In the genomic region with DNA sequence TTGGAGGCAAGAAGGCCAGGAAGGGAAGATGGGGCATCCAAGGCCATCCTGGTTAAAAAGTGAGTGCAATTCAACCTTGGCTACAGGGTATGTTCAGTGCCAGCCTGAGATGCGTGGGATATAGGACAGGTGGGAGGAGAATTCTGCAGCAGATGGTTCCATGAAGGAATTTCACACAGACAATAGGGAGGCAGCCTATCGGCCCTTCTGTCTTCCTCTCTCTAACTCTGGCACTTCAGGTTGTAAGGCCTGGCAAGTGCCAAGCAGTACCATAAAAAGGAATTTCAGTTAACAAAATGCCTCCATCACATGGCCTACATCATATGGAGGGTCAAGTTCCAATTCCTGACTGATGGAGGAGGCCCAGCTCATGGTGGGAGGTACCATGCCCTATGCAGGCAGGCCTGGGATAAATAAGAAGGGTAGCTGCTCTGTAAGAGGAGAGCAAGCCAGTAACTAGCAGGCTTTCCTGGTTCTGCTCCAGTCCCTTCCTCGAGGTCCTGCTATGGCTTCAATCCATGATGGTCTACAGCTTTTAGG, we compare ENCODE assay signal across 23 mouse cellular contexts.
DNase-seq lines count a peak whose midpoint lies in the region; ATAC-seq lines count a peak whose summit lies in the region.
"Had no signal": no experiment of that assay in that cellular context is flagged by ENCODE, and none has a peak within 500 bp of the region (broad histone marks: within the 10 kb centered on the region; RNA-seq: fewer than 3 reads in every experiment).

No protein-coding gene starts in this region.

- no peaks in the 10 kb centered on the region for H3K9me3 ChIP-seq in heart, embryonic 10.5 days
- H3K9me3 ChIP-seq in heart, embryonic 11.5 days (replicated peaks; ENCODE audit: control insufficient read depth, low read length), result no peaks in the 10 kb centered on the region
- H3K9me3 ChIP-seq: embryonic facial prominence, embryonic 13.5 days; forebrain, embryonic 15.5 days; hindbrain, embryonic 10.5 days; limb, embryonic 13.5 days; lung, embryonic 15.5 days had no signal

- no peak overlapping the region for H3K9ac ChIP-seq in heart, embryonic 11.5 days (ENCODE audit: low read depth, low read length)
- H3K9ac ChIP-seq: embryonic facial prominence, embryonic 13.5 days; forebrain, embryonic 15.5 days; limb, embryonic 13.5 days; liver, embryonic 14.5 days; lung, embryonic 15.5 days had no signal

- no peak overlapping the region for H3K4me2 ChIP-seq in heart, embryonic 11.5 days
- H3K4me2 ChIP-seq: embryonic facial prominence, embryonic 13.5 days; forebrain, embryonic 15.5 days; limb, embryonic 13.5 days; lung, embryonic 15.5 days had no signal

- H3K4me1 ChIP-seq in heart, embryonic 10.5 days, result no peaks in the 10 kb centered on the region
- H3K4me1 ChIP-seq in heart, embryonic 11.5 days (ENCODE audit: control insufficient read depth, insufficient read depth, low read length), result no peaks in the 10 kb centered on the region
- H3K4me1 ChIP-seq: embryonic facial prominence, embryonic 13.5 days; forebrain, embryonic 15.5 days; hindbrain, embryonic 10.5 days; limb, embryonic 13.5 days had no signal

- no peak for ATAC-seq in heart, embryonic 11.5 days (replicated peaks; ENCODE audit: insufficient number of reproducible peaks, low FRiP score, low TSS enrichment)
- ATAC-seq: forebrain, embryonic 15.5 days; hindbrain, postnatal 0 days; midbrain, embryonic 16.5 days had no signal

- intact Hi-C loops in gastrocnemius, postnatal 14 days (cut with DNase I; ENCODE audit: low total_unique reads), result no loop called here

- WGBS in heart, embryonic 10.5 days, result 90% methylated on average over 3 of the region's 3 CpGs
- WGBS in heart, embryonic 11.5 days (ENCODE audit: insufficient replicate concordance), result 80% methylated on average over 3 of the region's 3 CpGs

- no peaks in the 10 kb centered on the region for H3K27me3 ChIP-seq in heart, embryonic 10.5 days (ENCODE audit: insufficient read depth, poor library complexity, severe bottlenecking)
- H3K27me3 ChIP-seq in heart, embryonic 11.5 days (ENCODE audit: control insufficient read depth, insufficient read depth, low read length), result no peaks in the 10 kb centered on the region
- H3K27me3 ChIP-seq: embryonic facial prominence, embryonic 13.5 days; forebrain, embryonic 15.5 days; limb, embryonic 13.5 days; lung, embryonic 15.5 days had no signal

- H3K4me3 ChIP-seq in heart, embryonic 10.5 days, result no peak overlapping the region
- H3K4me3 ChIP-seq in heart, embryonic 11.5 days (ENCODE audit: low read depth, low read length), result no peak overlapping the region
- H3K4me3 ChIP-seq: embryonic facial prominence, embryonic 13.5 days; forebrain, embryonic 15.5 days; gastrocnemius, adult 2 months; heart, adult 2 months; hindbrain, embryonic 10.5 days; limb, embryonic 13.5 days; lung, embryonic 15.5 days had no signal

- peaks cover 25% of the 10 kb centered on the region for H3K36me3 ChIP-seq in heart, embryonic 10.5 days
- peaks cover 6% of the 10 kb centered on the region for H3K36me3 ChIP-seq in heart, embryonic 11.5 days (ENCODE audit: control insufficient read depth, insufficient read depth, low read length)
- H3K36me3 ChIP-seq: forebrain, embryonic 15.5 days had no signal

- peak; percentile 35 for DNase-seq in heart, embryonic 10.5 days (ENCODE audit: low spot score)
- DNase-seq in layer of hippocampus, adult 18-20 months (ENCODE audit: low spot score in 2 of 2), result peak; percentile 28 to 62
- no peak for DNase-seq in layer of hippocampus, postnatal 36 days
- peak; percentile 23 to 25 for DNase-seq in cerebellum, adult 18-20 months
- DNase-seq in cerebellum, postnatal 14 days, result peak; percentile 24 to 50
- no peak for DNase-seq in gastrocnemius, postnatal 14 days
- DNase-seq in spleen, postnatal 36 days (ENCODE audit: low spot score in 2 of 2), result no peak
- DNase-seq: adrenal gland, postnatal 25 days; B cell, adult 2 months; gastrocnemius, adult 2 months; heart, adult 2 months; kidney, adult 18-20 months; lung, postnatal 4 days; thymus, postnatal 4 days had no signal

- no peak overlapping the region for H3K27ac ChIP-seq in heart, embryonic 10.5 days
- no peak overlapping the region for H3K27ac ChIP-seq in heart, embryonic 11.5 days (ENCODE audit: low read depth, low read length)
- H3K27ac ChIP-seq: embryonic facial prominence, embryonic 13.5 days; forebrain, embryonic 15.5 days; gastrocnemius, adult 2 months; heart, adult 2 months; hindbrain, embryonic 10.5 days; hindbrain, postnatal 0 days; limb, embryonic 13.5 days; liver, embryonic 14.5 days; lung, embryonic 15.5 days had no signal

Comparison
In these comparisons a context has a peak if more than half of its experiments do, and no peak if none do; other contexts are left out.
1. DNase-seq: peak in heart, embryonic 10.5 days (single experiment), layer of hippocampus, adult 18-20 months (2 of 2), cerebellum, adult 18-20 months (2 of 2) and cerebellum, postnatal 14 days (2 of 2); none in layer of hippocampus, postnatal 36 days (0 of 2), gastrocnemius, postnatal 14 days (single experiment) and spleen, postnatal 36 days (0 of 2).